Mouse (Mus musculus) brown adipose tissue, adult 24 weeks (tissue): ENCODE data around the gene Dolpp1. TPM values are rescaled to one million over a fixed set of nuclear protein-coding genes. Genes with fewer than 3 reads are reported as not detected.
"Not testable (repeated sequence)": the region's sequence is repeated elsewhere in the genome, so short reads cannot be mapped to it uniquely, and the experiment has no call there.

Source experiments
- H3K27ac ChIP-seq: fragments of 200-500 bp; replicated peaks from 2 replicates; pipeline ENCODE4 v1.5.1; 2012; ENCODE audit warnings: low read depth, mild to moderate bottlenecking, low read length
- H3K4me1 ChIP-seq: fragments of 200-500 bp; 2 replicates; pipeline ENCODE4 v1.6.1; 2012; ENCODE audit warnings: low read length, mixed read lengths; ENCODE audit not compliant: control insufficient read depth, insufficient read depth, insufficient read length
- H3K4me3 ChIP-seq: fragments of 200-500 bp; 2 replicates; pipeline ENCODE4 v1.5.1; 2012; ENCODE audit warnings: low read depth, mild to moderate bottlenecking, low read length, moderate library complexity; ENCODE audit not compliant: insufficient read depth
- polyA plus RNA-seq: library from polyadenylated mRNA; stranded (reverse); fragments of >200 nt; gene quantifications from 2 replicates; pipeline ENCODE4 v1.2.4, GENCODE M21; 2012; ENCODE audit not compliant: missing spikeins, insufficient read depth, insufficient read length

Gene Dolpp1
- polyA plus RNA-seq, 1 experiment, result 10.4 TPM

DNA sequence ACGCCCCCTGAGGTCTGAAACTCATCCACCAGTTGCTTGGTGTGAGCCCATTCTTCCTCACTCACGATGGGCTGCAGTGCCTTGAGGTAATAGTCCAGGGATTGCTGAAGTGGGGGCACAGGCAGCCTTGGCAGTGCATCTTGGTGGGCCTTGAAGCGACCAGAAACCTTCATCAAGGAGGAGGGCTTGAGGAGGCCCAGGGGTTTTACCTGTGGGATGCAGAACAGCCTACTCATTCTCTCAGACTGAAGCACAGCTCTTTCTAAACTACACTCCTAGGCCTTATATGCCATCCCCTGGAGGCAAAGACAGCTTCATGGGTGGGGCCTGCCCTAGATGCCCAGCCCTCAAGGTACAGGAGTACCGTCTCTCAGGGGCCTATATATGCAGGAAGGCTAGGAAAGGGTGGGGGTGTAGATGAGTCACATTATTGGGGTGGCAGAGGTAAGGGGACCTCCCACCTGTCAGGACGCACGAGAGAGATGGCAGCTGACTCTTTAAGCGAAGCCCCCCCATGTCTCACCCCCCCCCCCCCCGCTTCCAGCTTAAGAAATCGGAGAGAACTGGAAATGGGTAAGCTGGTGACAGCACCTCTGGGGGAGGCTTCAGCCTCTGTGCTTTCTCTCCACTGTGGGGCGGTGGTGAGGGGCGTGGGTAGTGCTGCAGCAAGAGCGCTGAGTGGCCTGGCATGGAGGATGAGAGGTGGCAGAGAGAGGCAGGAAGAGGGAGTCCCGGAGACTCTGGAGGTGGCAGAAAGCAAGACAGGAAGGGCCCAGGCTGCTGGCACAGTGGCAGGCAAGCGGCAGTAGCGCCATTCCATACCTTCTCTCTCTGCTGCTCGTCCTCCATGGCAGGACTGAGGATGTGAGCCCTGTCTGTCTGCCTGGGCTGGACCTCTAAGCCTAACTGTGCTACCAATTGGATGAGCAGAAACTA, 21.3 kb downstream of the Dolpp1 start:
- Histone ChIP-seq H3K27ac (peak overlapping the region; percentile 85), H3K4me1 (peaks cover 11% of the 10 kb centered on the region), H3K4me3 (peak overlapping the region; percentile 98)

- peak overlapping the region; percentile 98 for H3K4me3 ChIP-seq
- peaks cover 13% of the 10 kb centered on the region for H3K4me1 ChIP-seq
- peak overlapping the region; percentile 85 for H3K27ac ChIP-seq
Measured at GRCm38 (mm10) chr2:30414101-30414500, 22.0 kb downstream of the Dolpp1 start.

DNA sequence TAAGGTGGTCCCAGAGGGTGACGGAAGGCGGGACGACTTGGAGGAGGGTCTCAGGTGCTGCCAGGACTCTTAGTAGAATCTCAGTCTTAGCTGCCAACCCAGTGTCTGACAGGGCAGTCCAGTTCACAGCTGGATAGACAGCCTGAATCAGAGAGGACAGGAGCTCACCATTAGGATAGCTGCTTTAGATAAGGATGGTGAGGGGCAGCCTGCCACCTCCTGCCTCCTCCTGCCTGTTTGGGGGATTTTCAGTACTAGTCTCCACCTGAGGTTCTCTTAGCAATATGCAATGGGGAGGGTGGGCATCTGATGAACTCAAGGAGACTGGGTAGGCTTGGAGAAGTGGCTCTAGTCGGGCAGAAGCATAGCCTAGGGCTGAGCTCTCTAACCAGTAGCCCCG, 22.6 kb downstream of the Dolpp1 start:
- peak overlapping the region; percentile 85 for H3K27ac ChIP-seq
- peak overlapping the region; percentile 98 for H3K4me3 ChIP-seq
- H3K4me1 ChIP-seq, result peaks cover 14% of the 10 kb centered on the region

GRCm38 (mm10) chr2:30415157-30415935, 23.3 kb downstream of the Dolpp1 start, which contains the start of gene Crat:
TSS of gene Crat (minus strand) at chr2:30415813.
- H3K4me1 ChIP-seq, result peaks cover 13% of the 10 kb centered on the region
- H3K27ac ChIP-seq, result peak within 1 kb of the TSS; percentile 98
- peak within 1 kb of the TSS; percentile 98 for H3K4me3 ChIP-seq

- H3K4me3 ChIP-seq, result peak within 1 kb of the TSS; percentile 98
- peak within 1 kb of the TSS; percentile 98 for H3K27ac ChIP-seq
- H3K4me1 ChIP-seq, result peaks cover 9% of the 10 kb centered on the region
Measured at GRCm38 (mm10) chr2:30415936-30416648, 24.0 kb downstream of the Dolpp1 start, which contains the start of gene Ptpa. TSS of gene Ptpa (plus strand) at chr2:30416039.

DNA sequence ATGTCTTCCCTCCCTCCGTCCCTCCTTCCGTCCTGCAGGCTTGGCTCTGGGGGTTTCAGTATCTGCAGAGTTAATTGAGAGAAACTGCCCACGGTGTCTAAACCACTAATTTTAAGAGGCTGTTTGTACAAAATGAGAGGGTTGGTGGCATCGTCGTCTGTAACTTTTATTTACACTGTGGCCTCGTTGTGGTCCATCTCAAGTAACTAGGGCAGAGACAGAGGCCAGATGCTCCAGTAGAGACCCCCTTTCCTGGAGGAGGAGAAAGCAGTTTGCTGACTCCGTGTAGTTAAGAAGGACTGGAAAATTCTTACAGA, 24.6 kb downstream of the Dolpp1 start:
- peaks cover 9% of the 10 kb centered on the region for H3K4me1 ChIP-seq
- H3K27ac ChIP-seq, result peak overlapping the region; percentile 98
- peak overlapping the region; percentile 98 for H3K4me3 ChIP-seq

GRCm38 (mm10) chr2:30417154-30417553, 25.1 kb downstream of the Dolpp1 start:
- not testable (repeated sequence) for H3K4me1 ChIP-seq
- Histone ChIP-seq H3K27ac (peak overlapping the region; percentile 98), H3K4me3 (peak overlapping the region; percentile 98)

DNA sequence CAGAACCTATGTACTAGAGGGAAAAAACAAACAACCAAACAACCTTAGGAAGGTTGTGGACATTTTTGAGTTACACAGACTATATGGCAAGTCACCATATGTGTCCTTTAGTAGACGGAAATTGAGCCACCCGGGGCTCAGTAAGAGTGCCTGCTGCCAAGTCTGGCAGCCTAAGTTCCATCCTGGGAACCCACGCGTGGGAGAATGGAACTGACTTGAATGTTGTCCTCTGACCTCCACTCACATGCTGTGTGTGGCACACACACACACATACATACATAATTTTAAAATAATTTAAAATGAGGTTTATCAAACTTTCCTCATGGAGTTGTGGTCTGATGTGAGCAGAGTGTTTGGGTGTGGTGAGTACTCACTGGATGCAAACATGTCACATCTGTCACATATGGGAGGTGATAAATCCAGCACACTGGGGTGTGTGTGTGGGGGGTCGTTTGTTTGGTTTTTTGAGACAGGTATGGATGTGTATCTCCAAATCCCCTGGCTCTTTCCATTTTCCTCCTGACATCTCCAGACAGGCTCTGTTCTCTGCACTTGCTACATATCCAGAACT, 25.6 kb downstream of the Dolpp1 start:
- Histone ChIP-seq H3K27ac (peak overlapping the region; percentile 98), H3K4me1 (peaks cover 9% of the 10 kb centered on the region), H3K4me3 (peak overlapping the region; percentile 98)

- peaks cover 6% of the 10 kb centered on the region for H3K4me1 ChIP-seq
- H3K27ac ChIP-seq, result peak overlapping the region; percentile 49
- peak overlapping the region; percentile 33 for H3K4me3 ChIP-seq
Measured at GRCm38 (mm10) chr2:30418259-30418658, 26.2 kb downstream of the Dolpp1 start.

DNA sequence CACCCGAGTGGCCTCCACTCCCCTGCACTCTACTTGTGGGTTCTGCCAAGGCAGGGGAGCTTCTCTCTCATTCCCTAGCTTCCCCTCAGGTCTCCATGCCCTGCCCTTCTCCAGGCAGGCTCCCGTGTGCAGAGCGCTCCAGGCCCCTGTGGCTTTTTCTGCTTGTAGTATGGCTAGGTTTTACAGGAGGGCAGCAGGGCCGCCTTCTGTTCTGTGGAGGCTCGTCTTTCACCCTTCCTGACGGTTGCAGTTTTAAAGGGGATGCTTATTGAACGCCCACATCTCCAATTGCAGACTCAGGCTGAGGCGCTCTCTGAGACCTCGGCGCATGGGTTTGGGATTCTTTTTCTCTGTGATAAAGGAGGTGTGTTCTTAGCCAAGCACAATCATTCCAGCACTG, 27.1 kb downstream of the Dolpp1 start:
- Histone ChIP-seq H3K4me3 (no peak overlapping the region), H3K27ac (no peak overlapping the region; the same call in 1 of the 2 replicates), H3K4me1 (peaks cover 3% of the 10 kb centered on the region)

DNA sequence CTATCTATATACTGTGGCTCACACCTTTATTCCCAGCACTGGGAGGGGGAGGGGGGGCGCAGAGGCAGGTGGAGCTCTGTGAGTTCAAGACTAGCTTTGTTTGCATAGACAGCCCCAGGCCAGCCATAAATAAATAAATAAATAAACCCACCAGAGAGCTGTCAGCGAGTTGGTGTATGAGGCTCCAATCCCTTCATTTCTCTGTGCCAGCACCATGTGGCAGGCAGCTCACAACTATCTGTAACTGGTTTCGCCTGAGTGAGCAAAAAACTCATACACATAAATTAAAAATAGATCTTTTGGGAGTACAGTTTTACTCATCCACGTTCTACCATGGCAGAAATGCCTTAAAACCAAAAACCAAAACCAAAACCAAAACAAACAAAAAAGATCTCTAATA, 29.4 kb downstream of the Dolpp1 start:
- Histone ChIP-seq H3K4me1 (peaks cover 3% of the 10 kb centered on the region), H3K27ac (no peak overlapping the region), H3K4me3 (no peak overlapping the region)

DNA sequence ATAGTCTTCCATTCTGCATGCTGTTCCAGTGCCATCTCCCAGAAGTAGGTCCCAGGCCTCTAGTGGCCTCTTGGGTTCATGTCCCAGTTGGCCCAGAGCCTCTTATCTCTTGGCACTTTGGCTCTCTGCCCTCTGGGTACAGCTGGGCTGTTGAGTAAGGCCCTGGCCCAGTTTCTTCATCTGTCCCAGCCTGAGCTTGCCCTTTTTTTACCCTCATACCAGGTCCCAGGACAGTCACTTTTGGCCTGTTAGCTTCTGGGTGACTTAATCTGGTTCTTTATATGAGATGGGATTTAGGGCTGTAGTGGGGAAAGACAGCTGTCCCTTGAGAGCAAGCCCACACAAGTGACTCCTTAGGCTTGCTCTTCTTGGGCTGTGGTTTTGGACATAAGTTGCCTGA, 37.1 kb downstream of the Dolpp1 start:
- Histone ChIP-seq H3K27ac (peak overlapping the region; percentile 42), H3K4me3 (no peak overlapping the region), H3K4me1 (peaks cover 12% of the 10 kb centered on the region)

DNA sequence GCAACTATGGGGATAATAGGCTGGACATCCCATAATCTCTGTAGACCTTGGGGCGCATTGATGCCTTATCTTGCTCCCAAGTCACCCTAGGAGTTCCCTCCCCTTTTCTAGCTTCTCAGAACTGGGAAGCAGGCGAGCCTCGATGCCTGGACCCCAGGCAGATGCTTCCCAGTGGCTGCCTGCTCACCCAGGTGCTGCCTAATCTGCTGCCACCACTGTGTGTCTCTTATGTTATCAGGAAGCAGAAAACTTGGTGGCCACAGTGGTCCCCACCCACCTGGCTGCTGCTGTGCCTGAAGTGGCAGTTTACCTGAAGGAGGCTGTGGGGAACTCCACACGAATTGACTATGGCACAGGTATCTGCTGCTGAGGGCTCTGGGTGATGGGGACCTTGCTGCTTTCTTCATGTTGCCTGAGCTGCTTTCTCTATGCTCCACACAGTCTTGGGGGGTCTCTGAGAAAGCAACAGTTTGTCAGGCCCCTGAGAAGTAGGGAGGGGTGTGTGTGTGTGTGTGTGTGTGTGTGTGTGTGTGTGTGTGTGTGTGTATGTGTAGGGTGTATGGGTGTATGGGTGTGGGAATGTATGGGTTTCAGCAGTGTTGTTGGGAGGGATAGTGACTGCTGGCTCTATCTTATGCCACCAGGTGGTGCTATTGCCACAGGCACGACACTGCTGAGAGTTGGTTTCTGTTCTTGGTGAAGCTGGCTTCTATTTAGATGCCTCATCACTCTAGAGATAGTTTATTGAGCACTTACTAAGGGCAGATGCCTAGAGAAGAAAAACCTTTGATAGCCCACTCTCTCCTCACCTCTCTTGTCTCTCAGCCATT, 43.5 kb downstream of the Dolpp1 start:
- Histone ChIP-seq H3K27ac (no peak overlapping the region), H3K4me3 (no peak overlapping the region), H3K4me1 (peaks cover 9% of the 10 kb centered on the region)

DNA sequence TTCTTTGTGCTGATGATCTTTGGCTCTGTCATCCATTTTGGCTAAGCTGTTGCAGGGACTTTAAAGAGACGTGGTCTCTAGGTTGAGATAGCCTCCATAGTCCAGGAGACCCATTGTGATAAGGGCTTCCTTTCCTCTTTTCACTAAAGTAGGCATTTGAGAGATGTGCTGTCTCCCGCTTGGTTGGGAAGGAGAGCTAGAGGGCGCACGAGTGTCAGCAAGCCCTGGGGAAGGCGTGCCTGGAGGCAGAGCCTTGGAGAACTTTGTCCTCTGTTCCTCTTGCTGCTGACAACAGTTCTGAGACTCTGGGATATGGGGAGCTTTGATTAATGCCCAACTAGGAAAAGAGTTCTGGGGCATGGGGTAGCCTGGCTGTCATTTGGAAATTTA, 44.1 kb downstream of the Dolpp1 start:
- H3K27ac ChIP-seq, result no peak overlapping the region
- no peak overlapping the region for H3K4me3 ChIP-seq
- H3K4me1 ChIP-seq, result peaks cover 12% of the 10 kb centered on the region
